ENCODE assay signal across 11 mouse cellular contexts in the genomic region with DNA sequence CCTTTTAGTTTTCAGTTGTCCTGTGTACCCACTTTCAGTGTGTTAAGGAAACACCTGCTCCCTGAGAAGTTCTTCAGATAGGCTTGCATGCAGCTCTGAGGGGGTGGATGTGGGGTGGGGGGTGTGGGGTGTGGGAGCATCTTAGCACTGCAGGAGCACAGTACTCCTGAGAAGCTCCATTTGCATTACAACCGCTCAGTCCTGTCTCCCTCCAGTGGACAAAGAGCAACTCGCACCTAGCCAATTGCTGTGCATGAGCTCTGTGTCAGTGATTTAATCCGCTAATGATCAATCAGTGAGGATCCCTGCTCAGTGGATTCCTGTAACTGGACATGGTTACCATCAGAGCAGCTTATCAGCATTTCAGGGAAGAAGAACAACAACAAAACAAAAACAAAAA. TPM values are rescaled to one million over a fixed set of nuclear protein-coding genes. Genes with fewer than 3 reads are reported as not detected.
DNase-seq lines count a peak whose midpoint lies in the region; ATAC-seq and TF ChIP-seq lines count a peak whose summit lies in the region.
"Not testable (repeated sequence)": the region's sequence is repeated elsewhere in the genome, so short reads cannot be mapped to it uniquely, and the experiment has no call there.
"Had no signal": no experiment of that assay in that cellular context is flagged by ENCODE, and none has a peak within 500 bp of the region (broad histone marks: within the 10 kb centered on the region; RNA-seq: fewer than 3 reads in every experiment).

No protein-coding gene starts in this region.

- H3K9me3 ChIP-seq in forebrain, embryonic 16.5 days (ENCODE audit: control insufficient read depth, low read length); hindbrain, embryonic 14.5 days (ENCODE audit: control insufficient read depth, low read length); kidney, embryonic 15.5 days (replicated peaks); liver, embryonic 14.5 days (ENCODE audit: control insufficient read depth, low read length); midbrain, embryonic 14.5 days (ENCODE audit: control insufficient read depth, low read length): not testable (repeated sequence)

- TF ChIP-seq CTCF in liver, embryonic 14.5 days (IDR thresholded peaks at IDR 0.05; ENCODE audit: low read depth), result peak; percentile 25; the same call in 1 of the 2 replicates

- H3K9ac ChIP-seq in forebrain, embryonic 16.5 days (replicated peaks; ENCODE audit: low read depth, low read length); hindbrain, embryonic 14.5 days; kidney, embryonic 15.5 days; liver, embryonic 14.5 days (replicated peaks); midbrain, embryonic 14.5 days (replicated peaks; ENCODE audit: low read length): not testable (repeated sequence)

- peak; percentile 62; the same call in 1 of the 2 replicates for ATAC-seq in forebrain, embryonic 16.5 days
- ATAC-seq in hindbrain, embryonic 14.5 days (ENCODE audit: low FRiP score), result peak; percentile 82
- ATAC-seq in kidney, embryonic 15.5 days (replicated peaks; ENCODE audit: low FRiP score), result peak; percentile 75
- not testable (repeated sequence) for ATAC-seq in liver, embryonic 14.5 days (ENCODE audit: insufficient read depth)
- peak; percentile 68; the same call in 1 of the 2 replicates for ATAC-seq in midbrain, embryonic 14.5 days (ENCODE audit: low FRiP score, low TSS enrichment)

- not testable (repeated sequence) for TF ChIP-seq EP300 in liver, embryonic 14.5 days (IDR thresholded peaks at IDR 0.05; ENCODE audit: low read depth)

- not testable (repeated sequence) for H3K4me1 ChIP-seq in forebrain, embryonic 16.5 days (replicated peaks; ENCODE audit: control insufficient read depth, insufficient read depth, low read length); hindbrain, embryonic 14.5 days (replicated peaks; ENCODE audit: control insufficient read depth, insufficient read depth, low read length); kidney, embryonic 15.5 days; liver, embryonic 14.5 days (replicated peaks; ENCODE audit: control insufficient read depth in 2 of 2, insufficient read depth in 2 of 2, low read length in 1 of 2); midbrain, embryonic 14.5 days (ENCODE audit: control insufficient read depth, insufficient read depth, low read length)

- not testable (repeated sequence) for H3K4me2 ChIP-seq in forebrain, embryonic 16.5 days (ENCODE audit: low read length); hindbrain, embryonic 14.5 days (replicated peaks); kidney, embryonic 15.5 days; liver, embryonic 14.5 days (ENCODE audit: low read depth); midbrain, embryonic 14.5 days (ENCODE audit: low read length)

- H3K36me3 ChIP-seq in forebrain, embryonic 16.5 days (ENCODE audit: control insufficient read depth, insufficient read depth); hindbrain, embryonic 14.5 days (replicated peaks; ENCODE audit: control insufficient read depth, insufficient read depth); kidney, embryonic 15.5 days; liver, embryonic 14.5 days (replicated peaks; ENCODE audit: control insufficient read depth, insufficient read depth, low read depth); midbrain, embryonic 14.5 days (ENCODE audit: control insufficient read depth, insufficient read depth, low read length): not testable (repeated sequence)

- H3K27ac ChIP-seq in forebrain, embryonic 16.5 days (ENCODE audit: low read length); hindbrain, embryonic 14.5 days; kidney, embryonic 15.5 days; liver, embryonic 14.5 days; midbrain, embryonic 14.5 days (replicated peaks; ENCODE audit: low read depth, low read length): not testable (repeated sequence)

- H3K27me3 ChIP-seq in forebrain, embryonic 16.5 days (replicated peaks; ENCODE audit: control insufficient read depth, insufficient read depth, low read length); hindbrain, embryonic 14.5 days (ENCODE audit: control insufficient read depth, insufficient read depth, low read length); kidney, embryonic 15.5 days; liver, embryonic 14.5 days (ENCODE audit: control insufficient read depth, insufficient read depth, low read length); midbrain, embryonic 14.5 days (ENCODE audit: control insufficient read depth, insufficient read depth, low read length): not testable (repeated sequence)

- not testable (repeated sequence) for H3K4me3 ChIP-seq in forebrain, embryonic 16.5 days (replicated peaks; ENCODE audit: low read length); hindbrain, embryonic 14.5 days (replicated peaks; ENCODE audit: low read length); kidney, embryonic 15.5 days (replicated peaks); liver, embryonic 14.5 days (ENCODE audit: insufficient read depth in 1 of 2, low read depth in 2 of 2, low read length in 2 of 2); midbrain, embryonic 14.5 days (replicated peaks; ENCODE audit: low read depth, low read length)

- DNase-seq in R1 (ENCODE audit: low read depth, low spot score), result peak; percentile 64
- peak; percentile 28 for DNase-seq in embryo, embryonic 11 days
- DNase-seq in hindbrain, embryonic 14.5 days (ENCODE audit: low spot score); liver, embryonic 14.5 days (ENCODE audit: low read depth in 3 of 3, low spot score in 3 of 3): not testable (repeated sequence)
- peak; percentile 51 for DNase-seq in midbrain, embryonic 14.5 days
- DNase-seq in retina, postnatal 1 day, result peak; percentile 58

- 7% methylated on average over 3 of the region's 3 CpGs for WGBS in forebrain, embryonic 16.5 days
- 5% methylated on average over 3 of the region's 3 CpGs for WGBS in hindbrain, embryonic 14.5 days
- 8% methylated on average over 3 of the region's 3 CpGs for WGBS in kidney, embryonic 15.5 days
- WGBS in liver, embryonic 14.5 days (ENCODE audit: insufficient replicate concordance), result 9% methylated on average over 3 of the region's 3 CpGs
- WGBS in midbrain, embryonic 14.5 days, result 1% methylated on average over 3 of the region's 3 CpGs

RNA-seq across cellular contexts. Expression of gene Ptgdr, which starts 8.5 kb away (rescaled TPM):
- polyA plus RNA-seq in forebrain, embryonic 16.5 days (2015; fragmentation: Nextera tagmentation; extraction: Ambion mirVana), result 0.63 and 0.68 TPM in 2 replicates
- 0.27 and 0.54 TPM in 2 replicates for polyA plus RNA-seq in hindbrain, embryonic 14.5 days (2014; fragmentation: Nextera tagmentation; extraction: Ambion mirVana)
- polyA plus RNA-seq in kidney, embryonic 15.5 days (2015; fragmentation: Nextera tagmentation; extraction: Ambion mirVana), result not detected in 2 replicates
- not detected in 2 replicates for polyA plus RNA-seq in liver, embryonic 14.5 days (2012; rRNA removed)
- not detected in 2 replicates for polyA plus RNA-seq in liver, embryonic 14.5 days (2014; fragmentation: Nextera tagmentation; extraction: Ambion mirVana)
- 0.07 and 0.08 TPM in 2 replicates for polyA plus RNA-seq in midbrain, embryonic 14.5 days (2014; fragmentation: Nextera tagmentation; extraction: Ambion mirVana)
- polyA plus RNA-seq: G1E; heart, embryonic 15.5 days; liver, adult 2 months had no signal
